26 mouse cellular contexts compared by ENCODE assay signal in the genomic region with DNA sequence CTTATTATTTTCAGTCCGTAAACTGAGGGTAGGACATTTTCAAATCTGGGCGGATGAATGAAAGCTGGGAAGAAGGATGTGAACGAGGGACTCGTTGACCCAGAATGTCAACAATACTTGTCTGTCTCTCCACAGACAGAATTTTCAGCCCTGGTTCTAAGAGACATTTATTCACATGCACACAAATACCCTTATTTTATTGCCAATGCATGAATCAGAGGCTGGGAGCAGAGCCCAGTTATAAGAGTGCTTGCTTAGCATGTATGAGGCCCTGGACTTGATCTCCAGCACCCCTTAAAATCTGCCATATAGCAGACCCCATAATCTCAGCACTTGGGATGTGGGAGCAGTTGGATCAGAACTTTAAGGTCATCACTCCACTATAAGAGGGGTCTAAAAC.
A peak's percentile ranks its signal among the peaks of the same experiment; 100 is the strongest.
DNase-seq lines count a peak whose midpoint lies in the region; ATAC-seq and TF ChIP-seq lines count a peak whose summit lies in the region.
"Had no signal": no experiment of that assay in that cellular context is flagged by ENCODE, and none has a peak within 500 bp of the region (broad histone marks: within the 10 kb centered on the region; RNA-seq: fewer than 3 reads in every experiment).

No protein-coding gene starts in this region.

- H3K9me3 ChIP-seq in midbrain, embryonic 15.5 days = no peaks in the 10 kb centered on the region
- H3K9me3 ChIP-seq: embryonic facial prominence, embryonic 10.5 days; embryonic facial prominence, embryonic 12.5 days; forebrain, embryonic 10.5 days; forebrain, embryonic 12.5 days; G1E had no signal

- H3K4me3 ChIP-seq in midbrain, embryonic 15.5 days = no peak overlapping the region
- H3K4me3 ChIP-seq: embryonic facial prominence, embryonic 10.5 days; embryonic facial prominence, embryonic 12.5 days; forebrain, embryonic 10.5 days; forebrain, embryonic 12.5 days had no signal

- DNase-seq in layer of hippocampus, adult 11-12 months (ENCODE audit: low spot score) = peak; percentile 14
- DNase-seq in layer of hippocampus, adult 9-10 months (ENCODE audit: low spot score) = no peak
- peak; percentile 40 for DNase-seq in 3T3-L1 (ENCODE audit: low read depth, low spot score)
- peak; percentile 59 for DNase-seq in NIH3T3 (ENCODE audit: low read depth)
- DNase-seq in brain, embryonic 14.5 days (ENCODE audit: low read depth) = peak; percentile 13
- no peak for DNase-seq in frontal cortex, postnatal 25 days (ENCODE audit: low spot score in 2 of 2)
- DNase-seq in liver = no peak
- DNase-seq: adrenal gland, adult 8-10 months; adrenal gland, postnatal 14 days; adrenal gland, postnatal 36 days; cerebellum, adult 11-12 months; cerebellum, adult 2 months; cerebellum, adult 9-10 months; cerebellum, postnatal 10 days; cerebellum, postnatal 25 days had no signal

- TF ChIP-seq POLR2A in brain, embryonic 14.5 days (IDR thresholded peaks at IDR 0.05; ENCODE audit: borderline replicate concordance, extremely low read depth, insufficient read depth, insufficient read length, poor library complexity, severe bottlenecking) = no peak

- H3K9ac ChIP-seq in midbrain, embryonic 15.5 days = no peak overlapping the region
- H3K9ac ChIP-seq: embryonic facial prominence, embryonic 12.5 days; forebrain, embryonic 12.5 days had no signal

- WGBS in midbrain, embryonic 15.5 days = 85% methylated on average over 4 of the region's 4 CpGs

- no peaks in the 10 kb centered on the region for H3K36me3 ChIP-seq in midbrain, embryonic 15.5 days (replicated peaks)
- H3K36me3 ChIP-seq: embryonic facial prominence, embryonic 10.5 days; embryonic facial prominence, embryonic 12.5 days; forebrain, embryonic 10.5 days; forebrain, embryonic 12.5 days; G1E had no signal

- H3K4me2 ChIP-seq in midbrain, embryonic 15.5 days = no peak overlapping the region
- H3K4me2 ChIP-seq: embryonic facial prominence, embryonic 12.5 days; forebrain, embryonic 12.5 days had no signal

- no peaks in the 10 kb centered on the region for H3K27me3 ChIP-seq in midbrain, embryonic 15.5 days (replicated peaks)
- H3K27me3 ChIP-seq: CH12.LX; embryonic facial prominence, embryonic 12.5 days; forebrain, embryonic 12.5 days; Patski had no signal

- no peak overlapping the region for H3K27ac ChIP-seq in midbrain, embryonic 15.5 days
- H3K27ac ChIP-seq: embryonic facial prominence, embryonic 10.5 days; embryonic facial prominence, embryonic 12.5 days; forebrain, embryonic 10.5 days; forebrain, embryonic 12.5 days had no signal

- H3K4me1 ChIP-seq in midbrain, embryonic 15.5 days = no peaks in the 10 kb centered on the region
- H3K4me1 ChIP-seq: forebrain, embryonic 12.5 days had no signal

- no peak for ATAC-seq in midbrain, embryonic 15.5 days (replicated peaks)
- ATAC-seq: activated CD4-positive, CD25-positive, alpha-beta regulatory T cell, adult 4 months; forebrain, embryonic 14.5 days; forebrain, embryonic 16.5 days; Patski had no signal

- no peak for TF ChIP-seq CTCF in brain, embryonic 14.5 days (IDR thresholded peaks at IDR 0.05; ENCODE audit: borderline replicate concordance, extremely low read depth, insufficient read depth, insufficient read length)

Comparison
In these comparisons a context has a peak if more than half of its experiments do, and no peak if none do; other contexts are left out.
1. DNase-seq: peak in layer of hippocampus, adult 11-12 months (single experiment), 3T3-L1 (single experiment), NIH3T3 (single experiment) and brain, embryonic 14.5 days (single experiment); none in layer of hippocampus, adult 9-10 months (single experiment), frontal cortex, postnatal 25 days (0 of 2) and liver (single experiment).